Mouse (Mus musculus): ENCODE measurements at regions not wholly inside any gene's neighbourhood (a gene's known extent, or its start where the extent isn't known, plus 50 kb on each side); places are given as distances from the start of the nearest gene placed in this dataset.

DNA sequence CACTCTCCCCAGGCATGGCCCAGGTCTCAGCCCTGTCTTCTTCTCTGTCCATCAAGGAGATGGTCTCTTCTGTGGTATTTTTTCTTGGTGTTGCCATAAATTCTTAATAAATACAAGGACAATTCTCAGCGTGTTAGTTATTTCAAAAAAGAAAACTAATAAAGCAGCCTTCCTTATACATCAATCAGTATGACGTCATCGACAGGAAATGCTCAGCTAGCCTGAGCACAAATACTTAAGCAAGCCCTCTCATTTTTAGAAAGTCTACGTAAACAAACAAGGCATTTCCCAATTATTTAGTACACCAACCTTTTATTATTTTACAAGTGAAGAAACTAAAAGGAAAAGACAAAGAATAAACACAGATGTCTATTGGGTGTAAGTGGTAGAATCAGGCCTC is 218.6 kb upstream of the Smim15 start:
- no peak overlapping the region for H3K27ac ChIP-seq (ENCODE audit: low read depth, low read length)
- H3K4me2 ChIP-seq (ENCODE audit: low read depth, low read length, poor library complexity, severe bottlenecking), result no peak overlapping the region
- no peak for TF ChIP-seq CTCF (IDR thresholded peaks at IDR 0.05)
- DNase-seq (ENCODE audit: low spot score) (no peak), ATAC-seq (ENCODE audit: low FRiP score) (no peak)
- 0 out of 2 replicates have a peak, but pooled peaks cover 3% of the 10 kb centered on the region for H3K4me1 ChIP-seq (ENCODE audit: insufficient read depth, low read length)
- 85% methylated on average over 4 of the region's 4 CpGs for WGBS
- no peaks in the 10 kb centered on the region for H3K9me3 ChIP-seq (ENCODE audit: low read length)
- no peak overlapping the region for H3K4me3 ChIP-seq (ENCODE audit: low read depth, low read length)
- no peaks in the 10 kb centered on the region for H3K36me3 ChIP-seq (ENCODE audit: insufficient read depth, low read length)
- no peak overlapping the region for H3K9ac ChIP-seq (replicated peaks; ENCODE audit: low read length, poor library complexity, severe bottlenecking)
- no peaks in the 10 kb centered on the region for H3K27me3 ChIP-seq (ENCODE audit: insufficient read depth, low read length)

DNA sequence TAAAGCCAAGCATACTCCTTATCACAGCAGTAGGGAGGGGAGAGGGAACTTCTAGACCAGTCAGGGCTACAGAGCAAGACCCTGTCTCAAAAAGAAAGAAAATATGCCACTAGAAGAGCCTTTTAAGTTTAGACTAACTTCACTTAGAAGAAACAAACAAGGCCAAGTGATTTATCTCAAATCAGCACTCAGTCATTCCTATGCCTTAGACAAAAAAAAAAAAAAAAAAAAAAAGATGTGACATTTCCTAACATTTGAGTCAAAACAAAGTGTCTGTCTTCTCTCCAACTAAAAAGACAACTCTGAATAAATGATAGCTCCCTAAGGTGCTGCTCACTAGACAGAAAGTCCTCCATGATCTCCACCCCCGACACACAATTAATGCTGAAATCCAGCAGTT is 220.9 kb upstream of the Smim15 start:
- Histone ChIP-seq H3K4me2 (ENCODE audit: low read depth, low read length, poor library complexity, severe bottlenecking) (no peak overlapping the region), H3K9me3 (ENCODE audit: low read length) (no peaks in the 10 kb centered on the region), H3K27me3 (ENCODE audit: insufficient read depth, low read length) (no peaks in the 10 kb centered on the region), H3K9ac (replicated peaks; ENCODE audit: low read length, poor library complexity, severe bottlenecking) (no peak overlapping the region), H3K27ac (ENCODE audit: low read depth, low read length) (no peak overlapping the region), H3K4me3 (ENCODE audit: low read depth, low read length) (no peak overlapping the region), H3K4me1 (ENCODE audit: insufficient read depth, low read length) (0 out of 2 replicates have a peak, but pooled peaks cover 3% of the 10 kb centered on the region), H3K36me3 (ENCODE audit: insufficient read depth, low read length) (no peaks in the 10 kb centered on the region)
- DNase-seq (ENCODE audit: low spot score) (no peak), ATAC-seq (ENCODE audit: low FRiP score) (no peak)
- WGBS, result 68% methylated on average over 1 of the region's 1 CpGs
- TF ChIP-seq CTCF (IDR thresholded peaks at IDR 0.05), result no peak

DNA sequence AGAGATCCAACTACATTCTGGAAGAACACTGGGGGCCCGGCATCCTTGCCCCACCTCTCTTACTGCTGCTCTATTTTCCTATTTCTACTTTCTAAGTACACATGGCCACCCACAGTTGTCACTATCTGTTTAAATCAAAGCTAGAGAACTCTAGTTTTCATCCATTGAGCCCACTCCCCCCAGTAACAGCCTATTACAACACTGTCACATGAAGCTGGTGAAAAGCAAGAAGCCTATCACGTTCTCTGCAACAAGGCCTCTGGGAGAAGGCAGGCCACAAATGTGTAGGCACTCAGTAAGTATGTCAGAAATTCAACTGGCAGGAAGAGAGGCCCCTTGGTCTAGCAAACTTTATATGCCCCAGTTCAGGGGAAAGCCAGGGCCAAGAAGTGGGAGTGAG is 222.0 kb upstream of the Smim15 start:
- 78% methylated on average over 2 of the region's 2 CpGs for WGBS
- ATAC-seq (ENCODE audit: low FRiP score), result no peak

DNA sequence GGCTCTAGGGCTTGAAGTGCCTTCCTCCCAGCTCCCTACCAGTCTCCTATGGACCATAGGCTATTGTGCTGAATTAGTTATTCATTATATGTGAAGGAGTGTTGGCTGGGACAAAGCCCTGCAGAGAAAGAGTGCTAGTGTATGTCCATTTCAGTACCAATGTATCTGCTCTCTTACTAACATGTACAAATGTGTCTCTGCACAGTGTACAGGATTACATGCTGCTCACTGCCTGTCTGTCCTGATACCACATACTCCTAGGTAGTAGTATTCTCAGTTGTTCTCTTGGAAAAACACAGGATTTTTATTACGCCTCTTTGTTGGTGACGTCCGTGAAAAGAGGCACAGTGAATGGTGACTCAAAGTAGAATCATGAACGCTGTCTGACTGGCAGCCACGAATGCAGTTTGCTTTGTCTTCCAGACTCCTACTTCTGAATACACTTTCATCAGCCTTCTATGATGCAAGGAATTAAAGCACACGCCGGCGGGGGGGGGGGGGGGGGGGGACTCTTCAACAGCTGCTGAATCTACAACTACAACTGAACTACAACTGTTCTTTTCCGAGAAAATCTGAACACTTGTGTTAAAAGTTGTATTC is 230.6 kb upstream of the Smim15 start:
- Histone ChIP-seq H3K36me3 (ENCODE audit: insufficient read depth, low read length) (no peaks in the 10 kb centered on the region), H3K27me3 (ENCODE audit: insufficient read depth, low read length) (no peaks in the 10 kb centered on the region), H3K4me1 (ENCODE audit: insufficient read depth, low read length) (peaks cover 7% of the 10 kb centered on the region; the same call in 1 of the 2 replicates), H3K4me2 (ENCODE audit: low read depth, low read length, poor library complexity, severe bottlenecking) (no peak overlapping the region), H3K4me3 (ENCODE audit: low read depth, low read length) (no peak overlapping the region), H3K9ac (replicated peaks; ENCODE audit: low read length, poor library complexity, severe bottlenecking) (no peak overlapping the region), H3K9me3 (ENCODE audit: low read length) (no peaks in the 10 kb centered on the region), H3K27ac (ENCODE audit: low read depth, low read length) (no peak overlapping the region)
- DNase-seq (ENCODE audit: low spot score), result no peak
- TF ChIP-seq CTCF (IDR thresholded peaks at IDR 0.05), result no peak
- WGBS, result 20% methylated on average over 9 of the region's 9 CpGs
- ATAC-seq (ENCODE audit: low FRiP score), result no peak

More for the DNA sequence above, 222.0 kb upstream of the Smim15 start:
- Histone ChIP-seq H3K4me3 (ENCODE audit: low read depth, low read length) (no peak overlapping the region), H3K36me3 (ENCODE audit: insufficient read depth, low read length) (no peaks in the 10 kb centered on the region), H3K9me3 (ENCODE audit: low read length) (no peaks in the 10 kb centered on the region), H3K4me1 (ENCODE audit: insufficient read depth, low read length) (0 out of 2 replicates have a peak, but pooled peaks cover 3% of the 10 kb centered on the region), H3K4me2 (ENCODE audit: low read depth, low read length, poor library complexity, severe bottlenecking) (no peak overlapping the region), H3K27ac (ENCODE audit: low read depth, low read length) (no peak overlapping the region), H3K9ac (replicated peaks; ENCODE audit: low read length, poor library complexity, severe bottlenecking) (no peak overlapping the region), H3K27me3 (ENCODE audit: insufficient read depth, low read length) (no peaks in the 10 kb centered on the region)
- no peak for TF ChIP-seq CTCF (IDR thresholded peaks at IDR 0.05)
- DNase-seq (ENCODE audit: low spot score), result no peak

DNA sequence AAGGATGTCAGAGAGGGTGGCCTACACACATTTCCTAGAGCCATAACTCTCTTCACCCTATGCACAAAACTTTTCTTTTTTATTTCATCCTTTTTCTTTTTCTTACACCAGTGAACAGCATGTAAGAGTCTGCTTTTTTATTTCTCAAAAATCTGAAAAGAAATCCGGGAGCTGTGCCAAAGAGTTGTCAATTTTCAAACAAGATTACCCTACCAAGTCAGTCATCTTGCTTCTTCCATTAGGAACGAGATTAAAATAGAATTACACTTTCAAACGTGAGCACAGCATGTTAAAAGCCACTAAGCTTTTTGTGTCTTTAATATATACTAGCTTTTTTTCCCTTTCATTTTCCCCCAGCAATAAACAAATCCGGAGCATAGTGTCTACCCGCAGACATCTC is 232.2 kb upstream of the Smim15 start:
- H3K4me1 ChIP-seq (ENCODE audit: insufficient read depth, low read length), result peaks cover 7% of the 10 kb centered on the region; the same call in 1 of the 2 replicates
- H3K4me2 ChIP-seq (ENCODE audit: low read depth, low read length, poor library complexity, severe bottlenecking), result no peak overlapping the region
- ATAC-seq (ENCODE audit: low FRiP score) (no peak), DNase-seq (ENCODE audit: low spot score) (no peak)
- H3K27me3 ChIP-seq (ENCODE audit: insufficient read depth, low read length), result no peaks in the 10 kb centered on the region
- no peaks in the 10 kb centered on the region for H3K36me3 ChIP-seq (ENCODE audit: insufficient read depth, low read length)
- no peak overlapping the region for H3K27ac ChIP-seq (ENCODE audit: low read depth, low read length)
- no peaks in the 10 kb centered on the region for H3K9me3 ChIP-seq (ENCODE audit: low read length)
- WGBS, result 25% methylated on average over 5 of the region's 5 CpGs
- H3K9ac ChIP-seq (replicated peaks; ENCODE audit: low read length, poor library complexity, severe bottlenecking), result no peak overlapping the region
- H3K4me3 ChIP-seq (ENCODE audit: low read depth, low read length), result no peak overlapping the region
- no peak for TF ChIP-seq CTCF (IDR thresholded peaks at IDR 0.05)

DNA sequence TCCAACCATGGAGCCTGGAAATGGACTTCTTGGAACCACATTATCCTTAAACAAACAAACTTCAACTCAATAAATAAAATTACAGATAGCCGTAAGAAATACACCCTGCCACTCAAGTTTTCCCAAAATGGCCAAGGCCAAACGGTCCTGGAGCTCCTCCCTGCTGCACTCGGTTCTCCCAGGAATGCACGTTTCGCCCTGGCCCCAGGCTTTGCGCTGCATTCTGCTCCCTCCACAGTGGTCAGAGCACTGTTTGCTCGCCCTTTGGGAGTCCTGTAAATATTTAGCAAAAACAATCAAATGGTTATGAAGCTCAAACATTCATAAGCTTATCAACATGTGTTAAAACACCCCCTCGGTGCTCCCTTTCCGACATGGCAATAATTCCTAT is 233.4 kb upstream of the Smim15 start:
- TF ChIP-seq CTCF (IDR thresholded peaks at IDR 0.05), result no peak
- no peak overlapping the region for H3K27ac ChIP-seq (ENCODE audit: low read depth, low read length)
- WGBS, result 79% methylated on average over 9 of the region's 9 CpGs
- H3K4me1 ChIP-seq (ENCODE audit: insufficient read depth, low read length), result peaks cover 7% of the 10 kb centered on the region; the same call in 1 of the 2 replicates
- no peak overlapping the region for H3K9ac ChIP-seq (replicated peaks; ENCODE audit: low read length, poor library complexity, severe bottlenecking)
- H3K9me3 ChIP-seq (ENCODE audit: low read length), result no peaks in the 10 kb centered on the region
- no peak overlapping the region for H3K4me2 ChIP-seq (ENCODE audit: low read depth, low read length, poor library complexity, severe bottlenecking)
- no peak overlapping the region for H3K4me3 ChIP-seq (ENCODE audit: low read depth, low read length)
- DNase-seq (ENCODE audit: low spot score), result no peak
- no peak for ATAC-seq (ENCODE audit: low FRiP score)
- no peaks in the 10 kb centered on the region for H3K27me3 ChIP-seq (ENCODE audit: insufficient read depth, low read length)
- no peaks in the 10 kb centered on the region for H3K36me3 ChIP-seq (ENCODE audit: insufficient read depth, low read length)

All from midbrain, postnatal 0 days (tissue).